Mouse (Mus musculus) neural tube, embryonic 14.5 days (tissue): Measurements from ENCODE around the gene Lsm4. TPM values are rescaled to one million over a fixed set of nuclear protein-coding genes. Genes with fewer than 3 reads are reported as not detected.

Experiments
- ATAC-seq: fragments of 200-750 bp; cut with Nextera tagmentation; 2 replicates; pipeline ENCODE4 v1.8.0; 2017; ENCODE audit warnings: low read depth, mild to moderate bottlenecking, moderate TSS enrichment, moderate library complexity
- H3K27ac ChIP-seq: fragments of 300-500 bp; sonication (generic); 2 replicates; pipeline ENCODE4 v1.5.1; 2014; ENCODE audit warnings: low read depth, mild to moderate bottlenecking, control low read depth, low read length, moderate library complexity, mixed read lengths
- H3K27me3 ChIP-seq: fragments of 300-500 bp; sonication (generic); 2 replicates; pipeline ENCODE4 v1.6.1; 2014; ENCODE audit warnings: low read length; ENCODE audit not compliant: control insufficient read depth, insufficient read depth
- H3K36me3 ChIP-seq: fragments of 300-500 bp; sonication (generic); 2 replicates; pipeline ENCODE4 v1.6.1; 2014; ENCODE audit warnings: low read length, mixed read lengths; ENCODE audit not compliant: control insufficient read depth, insufficient read depth
- H3K4me1 ChIP-seq: fragments of 300-500 bp; sonication (generic); 2 replicates; pipeline ENCODE4 v1.6.1; 2014; ENCODE audit warnings: low read length; ENCODE audit not compliant: control insufficient read depth, insufficient read depth
- H3K4me2 ChIP-seq: fragments of 300-500 bp; sonication (generic); 2 replicates; pipeline ENCODE4 v1.6.1; 2014; ENCODE audit warnings: mild to moderate bottlenecking, low read depth, low read length, control low read depth
- H3K4me3 ChIP-seq: fragments of 300-500 bp; sonication (generic); 2 replicates; pipeline ENCODE4 v1.5.1; 2014; ENCODE audit warnings: low read depth, low read length, control low read depth, mixed read lengths
- H3K9ac ChIP-seq: fragments of 300-500 bp; sonication (generic); replicated peaks from 2 replicates; pipeline ENCODE4 v1.6.1; 2014; ENCODE audit warnings: low read depth, mild to moderate bottlenecking, control low read depth, low read length, mixed read lengths
- H3K9me3 ChIP-seq: fragments of 300-500 bp; sonication (generic); 2 replicates; pipeline ENCODE4 v1.6.1; 2016; ENCODE audit warnings: low read length; ENCODE audit not compliant: control insufficient read depth
- WGBS: fragments of 180-500 bp; shearing (Covaris S2); extraction: QIAGEN DNeasy Blood & Tissue Kit; methylation state at CpG from one replicate; pipeline ENCODE4 v1.1.7; 2014; 5-methylcytosine and 5-hydroxymethylcytosine counted together
- polyA plus RNA-seq: library from polyadenylated mRNA; unstranded; fragments of >200 nt; fragmentation: Nextera tagmentation; extraction: Ambion mirVana; gene quantifications from 2 replicates; pipeline ENCODE4 v1.2.1, GENCODE M21; 2014

Gene Lsm4
- polyA plus RNA-seq, 1 experiment from 2014 or later = 194 TPM

GRCm38 (mm10) chr8:70691230-70691629 lies 18.2 kb downstream of the Lsm4 start:
- H3K27ac ChIP-seq = peak overlapping the region; percentile 22; the same call in 1 of the 2 replicates
- H3K27me3 ChIP-seq = no peaks in the 10 kb centered on the region
- 45% methylated on average over 4 of the region's 4 CpGs for WGBS
- H3K36me3 ChIP-seq = no peaks in the 10 kb centered on the region
- no peaks in the 10 kb centered on the region for H3K9me3 ChIP-seq
- H3K9ac ChIP-seq = peak overlapping the region; percentile 51
- H3K4me2 ChIP-seq = peak overlapping the region; percentile 51
- peak overlapping the region; percentile 21; the same call in 1 of the 2 replicates for H3K4me3 ChIP-seq
- peaks cover 19% of the 10 kb centered on the region for H3K4me1 ChIP-seq
- no peak for ATAC-seq

- H3K27ac ChIP-seq = peak overlapping the region; percentile 4; the same call in 1 of the 2 replicates
- peaks cover 24% of the 10 kb centered on the region for H3K4me1 ChIP-seq
- H3K9me3 ChIP-seq = no peaks in the 10 kb centered on the region
- H3K27me3 ChIP-seq = no peaks in the 10 kb centered on the region
- peak; percentile 35 for ATAC-seq
- under 1% methylated on average over 17 of the region's 20 CpGs for WGBS
- H3K4me3 ChIP-seq = peak overlapping the region; percentile 21
- H3K9ac ChIP-seq = peak overlapping the region; percentile 51
- H3K36me3 ChIP-seq = no peaks in the 10 kb centered on the region
- H3K4me2 ChIP-seq = peak overlapping the region; percentile 51
Observed at GRCm38 (mm10) chr8:70691727-70692231, 18.7 kb downstream of the Lsm4 start.

- no peak for ATAC-seq
- peaks cover 35% of the 10 kb centered on the region for H3K4me1 ChIP-seq
Observed at GRCm38 (mm10) chr8:70693636-70694035, 20.6 kb downstream of the Lsm4 start.

GRCm38 (mm10) chr8:70695318-70696018 lies 22.4 kb downstream of the Lsm4 start:
- WGBS = 29% methylated on average over 32 of the region's 32 CpGs
- Histone ChIP-seq H3K27ac (no peak overlapping the region), H3K9me3 (no peaks in the 10 kb centered on the region), H3K9ac (no peak overlapping the region), H3K36me3 (no peaks in the 10 kb centered on the region), H3K4me2 (no peak overlapping the region), H3K27me3 (no peaks in the 10 kb centered on the region), H3K4me3 (no peak overlapping the region), H3K4me1 (peaks cover 35% of the 10 kb centered on the region)
- ATAC-seq = no peak

More at GRCm38 (mm10) chr8:70693636-70694035, 20.6 kb downstream of the Lsm4 start:
- 76% methylated on average over 5 of the region's 5 CpGs for WGBS
- H3K27ac ChIP-seq = no peak overlapping the region
- no peak overlapping the region for H3K4me3 ChIP-seq
- no peak overlapping the region for H3K9ac ChIP-seq
- H3K9me3 ChIP-seq = no peaks in the 10 kb centered on the region
- no peaks in the 10 kb centered on the region for H3K36me3 ChIP-seq
- H3K27me3 ChIP-seq = no peaks in the 10 kb centered on the region
- no peak overlapping the region for H3K4me2 ChIP-seq

GRCm38 (mm10) chr8:70696019-70696885 lies 23.2 kb downstream of the Lsm4 start:
- Histone ChIP-seq H3K9ac (0 out of 2 replicates have a peak overlapping the region, but pooled peaks have one; percentile 28), H3K4me2 (peak overlapping the region; percentile 41), H3K27ac (peak overlapping the region; percentile 6; the same call in 1 of the 2 replicates), H3K4me3 (no peak overlapping the region), H3K27me3 (no peaks in the 10 kb centered on the region), H3K36me3 (no peaks in the 10 kb centered on the region), H3K9me3 (no peaks in the 10 kb centered on the region), H3K4me1 (peaks cover 38% of the 10 kb centered on the region)
- WGBS = 6% methylated on average over 31 of the region's 31 CpGs
- ATAC-seq = no peak

- Histone ChIP-seq H3K36me3 (no peaks in the 10 kb centered on the region), H3K9ac (0 out of 2 replicates have a peak overlapping the region, but pooled peaks have one; percentile 28), H3K4me3 (no peak overlapping the region), H3K27me3 (no peaks in the 10 kb centered on the region), H3K27ac (peak overlapping the region; percentile 6; the same call in 1 of the 2 replicates), H3K4me1 (peaks cover 38% of the 10 kb centered on the region), H3K9me3 (no peaks in the 10 kb centered on the region), H3K4me2 (peak overlapping the region; percentile 41)
- no peak for ATAC-seq
- 32% methylated on average over 4 of the region's 4 CpGs for WGBS
Observed at GRCm38 (mm10) chr8:70696946-70697345, 23.9 kb downstream of the Lsm4 start.

- Histone ChIP-seq H3K27ac (peak overlapping the region; percentile 99), H3K27me3 (no peaks in the 10 kb centered on the region), H3K4me3 (peak overlapping the region; percentile 93), H3K36me3 (no peaks in the 10 kb centered on the region), H3K4me1 (peaks cover 40% of the 10 kb centered on the region), H3K9me3 (no peaks in the 10 kb centered on the region), H3K4me2 (peak overlapping the region; percentile 90), H3K9ac (peak overlapping the region; percentile 100; the same call in 1 of the 2 replicates)
- ATAC-seq = no peak
- 77% methylated on average over 12 of the region's 12 CpGs for WGBS
Observed at GRCm38 (mm10) chr8:70697366-70698250, 24.6 kb downstream of the Lsm4 start.
